Mouse (Mus musculus): ENCODE measurements at regions not wholly inside any gene's neighbourhood (a gene's known extent, or its start where the extent isn't known, plus 50 kb on each side); places are given as distances from the start of the nearest gene placed in this dataset.

- DNase-seq, result no peak
Observed at GRCm38 (mm10) chr5:148740366-148741266, 188.0 kb upstream of the Ubl3 start.

GRCm38 (mm10) chr5:148739672-148740071, 187.1 kb upstream of the Ubl3 start:
- DNase-seq, result no peak

- no peak for DNase-seq
Observed at GRCm38 (mm10) chr5:148739141-148739540, 186.6 kb upstream of the Ubl3 start.

- DNase-seq, result no peak
Observed at GRCm38 (mm10) chr5:148729541-148729940, 177.0 kb upstream of the Ubl3 start.

GRCm38 (mm10) chr5:148728492-148728891, 175.9 kb upstream of the Ubl3 start:
- no peak for DNase-seq

GRCm38 (mm10) chr5:148726442-148726841, 173.9 kb upstream of the Ubl3 start:
- DNase-seq, result no peak

GRCm38 (mm10) chr5:148724470-148724869, 171.9 kb upstream of the Ubl3 start:
- no peak for DNase-seq

GRCm38 (mm10) chr5:148723677-148724227, 171.2 kb upstream of the Ubl3 start:
- DNase-seq, result no peak

GRCm38 (mm10) chr5:148720604-148721003, 168.0 kb upstream of the Ubl3 start:
- no peak for DNase-seq

- no peak for DNase-seq
Observed at GRCm38 (mm10) chr5:148716633-148717032, 164.0 kb upstream of the Ubl3 start.

GRCm38 (mm10) chr5:148715218-148715991, 162.8 kb upstream of the Ubl3 start:
- no peak for DNase-seq

- DNase-seq, result no peak
Observed at GRCm38 (mm10) chr5:148714807-148715206, 162.2 kb upstream of the Ubl3 start.

- DNase-seq, result no peak
Observed at GRCm38 (mm10) chr5:148713796-148714195, 161.2 kb upstream of the Ubl3 start.

GRCm38 (mm10) chr5:148713039-148713438, 160.4 kb upstream of the Ubl3 start:
- no peak for DNase-seq

GRCm38 (mm10) chr5:148711570-148711969, 159.0 kb upstream of the Ubl3 start:
- DNase-seq, result no peak

GRCm38 (mm10) chr5:148709111-148709771, 156.7 kb upstream of the Ubl3 start:
- DNase-seq, result no peak

- DNase-seq, result no peak
Observed at GRCm38 (mm10) chr5:148708014-148708741, 155.6 kb upstream of the Ubl3 start.

- no peak for DNase-seq
Observed at GRCm38 (mm10) chr5:148707335-148707734, 154.7 kb upstream of the Ubl3 start.

- DNase-seq, result no peak
Observed at GRCm38 (mm10) chr5:148706323-148707120, 153.9 kb upstream of the Ubl3 start.

- no peak for DNase-seq
Observed at GRCm38 (mm10) chr5:148704769-148705168, 152.2 kb upstream of the Ubl3 start.

GRCm38 (mm10) chr5:148701859-148702258, 149.3 kb upstream of the Ubl3 start:
- DNase-seq, result no peak

Data from right cerebral cortex, postnatal 4 days (tissue).